Mouse (Mus musculus) embryo, embryonic 10 days (tissue): Measurements from ENCODE around the gene Tbl2.

ENCODE experiments used
- DNase-seq: peaks from one replicate; pipeline ENCODE4 v3.0.0-alpha.2; 2015; ENCODE audit warnings: low spot score

Gene Tbl2

DNA sequence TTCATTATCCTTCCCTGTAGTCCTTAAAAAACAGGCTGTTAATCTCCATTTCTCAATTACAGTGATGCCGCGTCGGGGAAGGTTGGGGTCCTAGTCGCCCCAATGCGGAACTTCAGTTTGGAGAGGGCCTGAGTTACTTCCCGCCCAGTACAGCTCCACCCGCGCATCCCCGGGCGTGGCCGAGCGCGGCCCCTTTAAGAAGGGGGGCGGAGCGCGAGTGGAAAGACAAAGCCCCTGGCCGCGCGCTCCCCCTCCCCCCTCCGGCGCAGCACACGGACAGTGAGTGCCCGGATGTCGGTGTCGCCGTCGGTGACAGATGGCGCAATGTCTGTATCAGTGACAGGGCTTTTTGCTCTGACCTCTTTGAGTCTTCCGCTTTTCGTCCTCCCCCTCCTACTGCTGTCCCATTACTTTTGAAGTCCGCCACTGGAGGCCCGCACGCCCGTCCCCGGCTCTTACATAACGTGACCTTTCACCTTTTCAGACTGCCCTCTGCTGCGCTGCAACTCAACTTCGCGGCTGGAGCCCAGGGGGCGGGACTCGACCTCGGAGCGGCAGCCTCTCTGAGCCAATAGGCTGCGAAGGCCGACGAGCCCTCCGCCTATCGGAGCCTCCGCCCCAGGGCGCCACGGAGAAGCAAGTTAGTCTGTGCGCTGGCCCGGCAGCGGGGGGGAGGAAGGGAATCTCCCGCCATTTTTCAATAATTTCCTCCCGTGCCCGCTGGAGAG is 37.3 kb downstream of the Tbl2 start, which contains the start of gene Baz1b:
Gene Baz1b, plus strand, starts transcription at position 644 of the 728 bp plus-strand sequence.
- DNase-seq = peak; percentile 99

DNA sequence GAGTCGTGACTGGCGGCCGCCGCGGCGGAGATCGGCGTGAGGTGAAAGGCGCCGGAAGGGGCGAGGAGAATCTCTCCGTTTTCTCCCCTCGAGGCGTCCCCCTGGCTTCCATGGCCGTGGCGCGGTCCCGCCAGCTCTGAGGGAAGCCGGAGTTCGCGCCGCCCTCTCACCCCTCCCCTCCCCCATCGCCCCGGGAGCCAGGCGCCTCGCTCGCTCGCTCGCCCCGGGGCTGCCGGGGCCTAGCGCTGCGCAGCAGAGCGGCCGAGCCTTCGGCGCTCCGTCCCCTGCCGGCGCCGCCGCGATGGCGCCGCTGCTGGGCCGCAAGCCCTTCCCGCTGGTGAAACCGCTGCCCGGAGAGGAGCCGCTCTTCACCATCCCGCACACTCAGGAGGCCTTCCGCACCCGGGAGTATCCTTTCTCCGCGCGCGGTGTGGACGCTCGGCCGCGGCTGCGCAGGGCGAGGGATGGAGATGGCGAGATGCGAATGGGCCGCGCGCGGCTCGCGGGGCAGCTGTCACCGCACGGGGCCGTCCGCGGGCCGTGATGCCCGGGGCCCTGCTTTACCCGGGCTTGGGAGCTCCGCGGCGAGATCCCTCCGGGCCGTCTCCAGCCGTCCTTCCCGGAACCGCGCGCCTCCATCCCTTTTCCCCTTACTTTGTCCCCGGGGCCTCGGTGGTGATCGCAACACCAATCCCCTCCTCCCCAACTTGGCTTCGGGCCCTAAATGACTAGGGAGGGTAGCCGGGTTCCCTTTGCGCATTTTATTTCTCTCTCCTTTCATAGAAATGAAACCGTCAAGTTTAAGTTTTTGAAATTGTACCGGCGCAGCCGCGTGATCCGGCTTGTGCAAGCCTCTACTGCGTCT is 38.1 kb downstream of the Tbl2 start:
- DNase-seq = peak; percentile 32

GRCm38 (mm10) chr5:135188214-135188554 is 38.7 kb downstream of the Tbl2 start:
- DNase-seq = peak; percentile 29

GRCm38 (mm10) chr5:135189281-135190022 is 40.0 kb downstream of the Tbl2 start:
- DNase-seq = no peak

DNA sequence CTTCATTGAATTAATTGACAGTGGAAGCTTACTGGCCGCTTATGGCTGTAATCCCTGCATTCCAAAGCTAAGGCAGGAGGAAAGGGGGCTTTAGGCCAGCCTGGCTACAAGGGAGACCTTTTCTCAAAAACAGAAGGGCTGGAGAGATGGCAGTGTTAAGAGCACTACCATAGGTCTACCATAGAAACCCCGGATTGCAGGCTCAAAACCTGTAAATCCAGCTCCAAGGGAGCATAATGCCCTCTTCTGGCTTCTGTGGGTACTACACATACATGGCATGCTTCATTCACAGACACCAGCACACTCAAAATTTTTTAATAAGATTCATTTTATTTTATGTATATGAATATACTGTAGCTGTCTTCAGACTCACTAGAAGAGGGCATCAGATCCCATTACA is 42.2 kb downstream of the Tbl2 start:
- DNase-seq = peak; percentile 81

GRCm38 (mm10) chr5:135192431-135192830 is 43.0 kb downstream of the Tbl2 start:
- no peak for DNase-seq

- DNase-seq = no peak
These were observed 46.9 kb downstream of the Tbl2 start for GRCm38 (mm10) chr5:135196367-135196766.

- no peak for DNase-seq
These were observed 53.3 kb downstream of the Tbl2 start for GRCm38 (mm10) chr5:135202763-135203162.

DNA sequence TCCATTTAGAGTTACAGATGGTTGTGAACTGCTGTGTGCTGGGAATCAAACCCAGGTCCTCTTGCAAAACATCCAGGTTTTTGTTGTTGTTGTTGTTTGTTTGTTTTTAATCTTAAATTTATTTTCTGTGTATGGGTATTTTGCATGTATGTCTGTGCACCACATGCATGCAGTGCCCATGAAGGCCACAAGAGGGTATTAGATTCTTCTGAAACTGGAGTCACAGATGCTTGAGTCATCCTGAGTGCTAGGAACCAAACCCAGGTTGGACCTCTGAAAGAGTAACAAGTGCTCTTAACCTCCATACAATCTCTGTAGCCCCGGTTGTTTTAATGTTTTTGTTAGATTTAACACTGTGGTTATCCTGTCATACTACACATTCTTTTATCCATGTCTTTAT is 58.7 kb downstream of the Tbl2 start:
- no peak for DNase-seq
